Mouse (Mus musculus) forebrain, embryonic 14.5 days (tissue): ENCODE results near the gene Bricd5. TPM values are rescaled to one million over a fixed set of nuclear protein-coding genes. Genes with fewer than 3 reads are reported as not detected.

ENCODE experiments used
- ATAC-seq: fragments of 200-750 bp; cut with Nextera tagmentation; 2 replicates; pipeline ENCODE4 v1.8.0; 2017; ENCODE audit warnings: mild to moderate bottlenecking, moderate library complexity
- DNase-seq: peaks from one replicate; pipeline ENCODE4 v3.0.0-alpha.2; 2015; ENCODE audit warnings: low spot score
- H3K27ac ChIP-seq: fragments of 300-500 bp; sonication (generic); 2 replicates; pipeline ENCODE4 v1.5.1; 2014; ENCODE audit warnings: low read depth, mild to moderate bottlenecking, control low read depth, low read length, moderate library complexity
- H3K27me3 ChIP-seq: fragments of 300-500 bp; sonication (generic); replicated peaks from 2 replicates; pipeline ENCODE4 v1.6.1; 2014; ENCODE audit warnings: low read length, control low read depth, mixed read lengths; ENCODE audit not compliant: control insufficient read depth, insufficient read depth
- H3K36me3 ChIP-seq: fragments of 300-500 bp; sonication (generic); 2 replicates; pipeline ENCODE4 v1.6.1; 2014; ENCODE audit warnings: low read length, control low read depth; ENCODE audit not compliant: control insufficient read depth, insufficient read depth
- H3K4me1 ChIP-seq: fragments of 300-500 bp; sonication (generic); 2 replicates; pipeline ENCODE4 v1.6.1; 2014; ENCODE audit warnings: antibody characterized with exemption, low read length, control low read depth; ENCODE audit not compliant: control insufficient read depth, insufficient read depth
- H3K4me2 ChIP-seq: fragments of 300-500 bp; sonication (generic); 2 replicates; pipeline ENCODE4 v1.6.1; 2014; ENCODE audit warnings: mild to moderate bottlenecking, control low read depth, low read length
- H3K4me3 ChIP-seq: fragments of 300-500 bp; sonication (generic); 2 replicates; pipeline ENCODE4 v1.5.1; 2014; ENCODE audit warnings: low read depth, low read length, control low read depth
- H3K9ac ChIP-seq: fragments of 300-500 bp; sonication (generic); 2 replicates; pipeline ENCODE4 v1.6.1; 2014; ENCODE audit warnings: mild to moderate bottlenecking, low read length, control low read depth, moderate library complexity
- H3K9me3 ChIP-seq: fragments of 300-500 bp; sonication (generic); replicated peaks from 2 replicates; pipeline ENCODE4 v1.6.1; 2016; ENCODE audit warnings: low read length, control low read depth, mixed read lengths; ENCODE audit not compliant: control insufficient read depth
- WGBS: fragments of 180-500 bp; shearing (Covaris S2); extraction: QIAGEN DNeasy Blood & Tissue Kit; methylation state at CpG from one replicate; pipeline ENCODE4 v1.1.7; 2014; 5-methylcytosine and 5-hydroxymethylcytosine counted together
- polyA plus RNA-seq: library from polyadenylated mRNA; unstranded; fragments of >200 nt; fragmentation: Nextera tagmentation; extraction: Ambion mirVana; gene quantifications from 2 replicates; pipeline ENCODE4 v1.2.1, GENCODE M21; 2014

Bricd5 gene
- polyA plus RNA-seq, 1 experiment from 2014 or later = 0.38 TPM

GRCm38 (mm10) chr17:24505286-24505955 lies 31.7 kb downstream of the Bricd5 start:
- H3K4me2 ChIP-seq = no peak overlapping the region
- H3K27me3 ChIP-seq = no peaks in the 10 kb centered on the region
- no peak overlapping the region for H3K27ac ChIP-seq
- H3K4me1 ChIP-seq = no peaks in the 10 kb centered on the region
- no peak overlapping the region for H3K4me3 ChIP-seq
- 90% methylated on average over 30 of the region's 30 CpGs for WGBS
- no peak overlapping the region for H3K9ac ChIP-seq
- no peak for DNase-seq
- no peaks in the 10 kb centered on the region for H3K9me3 ChIP-seq
- ATAC-seq = no peak
- peaks cover 98% of the 10 kb centered on the region for H3K36me3 ChIP-seq

- no peaks in the 10 kb centered on the region for H3K9me3 ChIP-seq
- no peak overlapping the region for H3K4me3 ChIP-seq
- ATAC-seq (no peak), DNase-seq (no peak)
- peak overlapping the region; percentile 21; the same call in 1 of the 2 replicates for H3K27ac ChIP-seq
- 33% methylated on average over 36 of the region's 36 CpGs for WGBS
- no peaks in the 10 kb centered on the region for H3K4me1 ChIP-seq
- H3K9ac ChIP-seq = peak overlapping the region; percentile 35; the same call in 1 of the 2 replicates
- peaks cover 98% of the 10 kb centered on the region for H3K36me3 ChIP-seq
- H3K4me2 ChIP-seq = no peak overlapping the region
- H3K27me3 ChIP-seq = no peaks in the 10 kb centered on the region
Measured at GRCm38 (mm10) chr17:24506332-24507070, 32.8 kb downstream of the Bricd5 start.

- no peak overlapping the region for H3K4me2 ChIP-seq
- DNase-seq (no peak), ATAC-seq (0 out of 2 replicates have a peak, but pooled peaks have one; percentile 37)
- no peaks in the 10 kb centered on the region for H3K4me1 ChIP-seq
- 55% methylated on average over 19 of the region's 19 CpGs for WGBS
- H3K27me3 ChIP-seq = no peaks in the 10 kb centered on the region
- H3K9me3 ChIP-seq = no peaks in the 10 kb centered on the region
- peaks cover 98% of the 10 kb centered on the region for H3K36me3 ChIP-seq
- H3K27ac ChIP-seq = no peak overlapping the region
- H3K4me3 ChIP-seq = no peak overlapping the region
- H3K9ac ChIP-seq = no peak overlapping the region
Measured at GRCm38 (mm10) chr17:24507129-24507664, 33.5 kb downstream of the Bricd5 start.

- Histone ChIP-seq H3K27ac (no peak overlapping the region), H3K4me1 (no peaks in the 10 kb centered on the region), H3K9me3 (no peaks in the 10 kb centered on the region), H3K36me3 (peaks cover 94% of the 10 kb centered on the region), H3K4me2 (no peak overlapping the region), H3K4me3 (no peak overlapping the region), H3K9ac (no peak overlapping the region), H3K27me3 (no peaks in the 10 kb centered on the region)
- no peak for DNase-seq
- ATAC-seq = no peak
- 85% methylated on average over 12 of the region's 12 CpGs for WGBS
Measured at GRCm38 (mm10) chr17:24507806-24508460, 34.2 kb downstream of the Bricd5 start.

GRCm38 (mm10) chr17:24513609-24514008 lies 39.9 kb downstream of the Bricd5 start:
- no peak overlapping the region for H3K4me3 ChIP-seq
- no peak overlapping the region for H3K27ac ChIP-seq
- H3K9ac ChIP-seq = no peak overlapping the region
- H3K4me2 ChIP-seq = no peak overlapping the region
- ATAC-seq = peak; percentile 54
- 46% methylated on average over 5 of the region's 5 CpGs for WGBS
- H3K9me3 ChIP-seq = no peaks in the 10 kb centered on the region
- DNase-seq = peak; percentile 68
- H3K27me3 ChIP-seq = no peaks in the 10 kb centered on the region
- H3K4me1 ChIP-seq = no peaks in the 10 kb centered on the region
- H3K36me3 ChIP-seq = peaks cover 95% of the 10 kb centered on the region

GRCm38 (mm10) chr17:24514270-24515257 lies 40.9 kb downstream of the Bricd5 start:
- peaks cover 90% of the 10 kb centered on the region for H3K36me3 ChIP-seq
- ATAC-seq (no peak), DNase-seq (no peak)

GRCm38 (mm10) chr17:24520450-24520849 lies 46.8 kb downstream of the Bricd5 start:
- Histone ChIP-seq H3K27ac (no peak overlapping the region), H3K4me1 (no peaks in the 10 kb centered on the region), H3K4me2 (no peak overlapping the region), H3K36me3 (peaks cover 40% of the 10 kb centered on the region), H3K9me3 (no peaks in the 10 kb centered on the region), H3K27me3 (no peaks in the 10 kb centered on the region), H3K4me3 (no peak overlapping the region), H3K9ac (no peak overlapping the region)
- ATAC-seq (no peak), DNase-seq (no peak)
- 95% methylated on average over 4 of the region's 4 CpGs for WGBS

More at GRCm38 (mm10) chr17:24514270-24515257, 40.9 kb downstream of the Bricd5 start:
- no peak overlapping the region for H3K4me2 ChIP-seq
- no peaks in the 10 kb centered on the region for H3K27me3 ChIP-seq
- 88% methylated on average over 24 of the region's 24 CpGs for WGBS
- peak overlapping the region; percentile 6; the same call in 1 of the 2 replicates for H3K27ac ChIP-seq
- no peak overlapping the region for H3K9ac ChIP-seq
- H3K4me3 ChIP-seq = no peak overlapping the region
- no peaks in the 10 kb centered on the region for H3K9me3 ChIP-seq
- no peaks in the 10 kb centered on the region for H3K4me1 ChIP-seq

GRCm38 (mm10) chr17:24524734-24525133 lies 51.0 kb downstream of the Bricd5 start:
- Histone ChIP-seq H3K4me3 (no peak overlapping the region), H3K27me3 (no peaks in the 10 kb centered on the region), H3K4me2 (no peak overlapping the region), H3K9ac (no peak overlapping the region), H3K9me3 (no peaks in the 10 kb centered on the region), H3K36me3 (peaks cover 8% of the 10 kb centered on the region), H3K27ac (no peak overlapping the region), H3K4me1 (peaks cover 14% of the 10 kb centered on the region)
- DNase-seq = no peak
- no peak for ATAC-seq
- 83% methylated on average over 2 of the region's 2 CpGs for WGBS
